Mouse (Mus musculus): ENCODE measurements around the gene Zbtb1. TPM values are rescaled to one million over a fixed set of nuclear protein-coding genes. Genes with fewer than 3 reads are reported as not detected.

The Zbtb1 gene
- polyA plus RNA-seq, 1 experiment = 0.89 TPM

DNA sequence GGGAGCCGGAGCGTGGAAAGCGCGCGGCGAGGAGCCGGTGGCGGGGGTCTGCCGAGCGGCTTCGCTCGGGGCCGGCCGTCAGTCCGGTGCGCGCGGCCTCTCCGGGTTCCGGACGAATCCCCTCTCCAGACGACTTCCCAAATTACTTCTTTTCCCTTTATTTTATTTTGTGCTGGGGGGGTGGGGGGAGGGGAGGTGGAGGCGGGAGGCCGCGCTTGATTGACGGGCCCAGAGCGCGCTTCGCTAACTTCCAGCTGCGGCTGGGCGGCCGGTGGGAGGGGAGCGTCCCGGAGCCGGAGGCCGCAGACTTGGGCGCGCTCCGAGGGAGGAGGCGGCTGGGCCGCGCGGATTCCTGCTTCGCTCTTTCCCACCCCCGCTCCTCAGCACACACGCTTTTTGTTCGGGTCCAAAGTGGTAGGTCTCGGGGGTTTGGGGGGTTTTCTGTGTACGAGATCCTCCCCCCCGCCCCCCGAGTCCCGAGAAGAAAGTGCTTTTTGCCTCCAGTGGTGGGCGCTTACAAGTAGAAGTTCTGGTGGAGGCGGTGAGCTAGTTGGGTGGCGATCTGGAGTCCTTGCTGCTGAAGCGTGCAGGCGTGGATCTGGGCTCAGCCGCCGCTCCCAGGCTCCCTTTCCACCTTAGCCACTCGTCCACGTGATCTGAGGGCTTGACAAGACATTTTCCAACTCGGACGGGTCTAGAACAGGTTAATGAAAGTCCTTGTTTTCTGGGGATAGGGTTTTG, 935 bp downstream of the Zbtb1 start:
- WGBS = under 1% methylated on average over 61 of the region's 63 CpGs
- peak overlapping the region; percentile 95 for H3K4me3 ChIP-seq (ENCODE audit: low read depth, low read length)
- no peaks in the 10 kb centered on the region for H3K36me3 ChIP-seq (ENCODE audit: control insufficient read depth, insufficient read depth, low read length)
- peaks cover 4% of the 10 kb centered on the region; the same call in 1 of the 2 replicates for H3K4me1 ChIP-seq (ENCODE audit: control insufficient read depth, insufficient read depth, insufficient read length, low read length)
- no peak for TF ChIP-seq CTCF (IDR thresholded peaks at IDR 0.05; ENCODE audit: extremely low read depth, insufficient read length, insufficient replicate concordance, low read depth, low read length)
- TF ChIP-seq POLR2A (IDR thresholded peaks at IDR 0.05; ENCODE audit: low read depth, low read length) = peak; percentile 11; the same call in 1 of the 2 replicates
- H3K27ac ChIP-seq (ENCODE audit: insufficient read depth, low read depth, low read length) = peak overlapping the region; percentile 96
- no peaks in the 10 kb centered on the region for H3K27me3 ChIP-seq (ENCODE audit: control insufficient read depth, insufficient read depth, low read length)

DNA sequence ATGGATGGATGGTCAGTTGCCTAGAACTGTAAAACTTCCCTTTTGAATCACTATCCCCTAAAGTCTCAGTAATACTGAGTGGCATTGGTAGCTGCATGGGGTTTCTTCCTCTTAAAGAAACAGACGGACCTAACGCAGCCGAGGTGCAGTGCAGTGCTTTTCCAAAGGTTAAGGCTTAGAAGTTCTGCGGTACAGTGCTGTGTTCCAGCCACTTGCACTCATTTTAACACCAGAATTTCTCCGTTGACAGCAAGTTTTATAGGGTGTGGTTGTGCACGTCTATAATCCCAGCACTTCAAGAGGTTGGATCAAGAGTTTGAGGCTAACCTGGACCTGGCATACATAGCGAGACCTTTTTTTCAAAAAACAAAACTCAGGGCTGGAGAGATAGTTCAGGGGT, 2.0 kb downstream of the Zbtb1 start:
- no peaks in the 10 kb centered on the region for H3K27me3 ChIP-seq (ENCODE audit: control insufficient read depth, insufficient read depth, low read length)
- TF ChIP-seq POLR2A (IDR thresholded peaks at IDR 0.05; ENCODE audit: low read depth, low read length) (no peak), CTCF (IDR thresholded peaks at IDR 0.05; ENCODE audit: extremely low read depth, insufficient read length, insufficient replicate concordance, low read depth, low read length) (no peak)
- 45% methylated on average over 7 of the region's 7 CpGs for WGBS
- peaks cover 7% of the 10 kb centered on the region; the same call in 1 of the 2 replicates for H3K4me1 ChIP-seq (ENCODE audit: control insufficient read depth, insufficient read depth, insufficient read length, low read length)
- H3K36me3 ChIP-seq (ENCODE audit: control insufficient read depth, insufficient read depth, low read length) = no peaks in the 10 kb centered on the region
- H3K4me3 ChIP-seq (ENCODE audit: low read depth, low read length) = no peak overlapping the region
- H3K27ac ChIP-seq (ENCODE audit: insufficient read depth, low read depth, low read length) = no peak overlapping the region

DNA sequence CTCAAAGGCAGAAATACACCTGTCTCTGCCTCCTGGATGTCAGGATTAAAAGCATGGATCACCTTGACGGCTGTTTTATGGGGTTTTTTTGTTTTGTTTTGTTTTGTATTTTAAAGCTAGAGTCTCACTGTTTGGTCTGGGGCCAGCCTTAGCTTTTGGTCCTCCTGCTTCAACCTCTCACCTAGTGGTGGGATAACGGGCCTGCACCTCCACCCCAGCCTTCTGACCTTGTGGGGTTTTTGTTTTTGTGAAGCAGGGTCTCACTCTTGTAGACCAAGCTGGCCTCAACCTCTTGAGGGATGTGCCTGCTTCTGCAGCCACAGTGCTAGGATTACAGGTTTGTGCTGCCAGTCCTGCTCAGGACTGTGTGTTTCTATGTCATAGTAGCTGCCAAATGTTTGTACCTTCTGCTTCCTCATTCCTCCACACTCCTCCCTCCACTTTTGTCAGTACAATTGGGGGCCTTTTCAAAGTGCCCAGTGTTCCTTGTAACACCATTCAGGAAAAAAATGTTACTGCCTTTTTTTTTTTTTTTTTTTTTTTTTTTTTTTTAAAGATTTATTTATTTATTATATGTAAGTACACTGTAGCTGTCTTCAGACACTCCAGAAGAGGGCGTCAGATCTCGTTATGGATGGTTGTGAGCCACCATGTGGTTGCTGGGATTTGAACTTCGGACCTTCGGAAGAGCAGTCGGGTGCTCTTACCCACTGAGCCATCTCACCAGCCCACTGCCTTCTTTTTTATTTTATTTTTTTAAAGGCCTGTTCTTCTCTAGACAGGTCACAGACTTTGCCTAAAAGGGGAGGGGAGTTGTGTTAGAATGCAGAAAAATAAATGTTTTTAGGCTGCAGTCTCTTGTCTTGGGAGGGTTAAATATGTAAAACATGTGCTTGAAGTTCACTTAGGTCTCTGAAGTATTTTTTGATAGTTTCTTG, 3.1 kb downstream of the Zbtb1 start:
- no peak overlapping the region for H3K27ac ChIP-seq (ENCODE audit: insufficient read depth, low read depth, low read length)
- 57% methylated on average over 6 of the region's 7 CpGs for WGBS

DNA sequence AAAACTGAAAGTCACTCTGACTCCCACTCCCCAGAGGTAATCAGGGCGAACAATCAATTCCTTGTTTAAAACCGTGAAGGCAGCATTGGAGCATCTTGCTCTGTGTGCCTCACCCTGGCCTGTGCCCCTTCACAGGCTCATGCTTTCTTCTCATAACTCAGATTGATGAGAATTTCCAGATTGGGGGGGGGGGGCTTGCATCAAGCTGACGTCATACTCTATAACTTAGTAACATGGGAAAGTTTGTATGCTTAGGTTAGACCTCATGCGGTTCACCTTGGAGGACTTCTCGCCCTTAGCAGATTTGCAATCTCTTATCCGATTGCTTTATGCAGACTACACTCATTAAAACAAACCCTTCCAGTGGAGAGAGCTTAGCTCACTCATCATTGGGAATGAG, 3.9 kb downstream of the Zbtb1 start:
- WGBS = 76% methylated on average over 6 of the region's 6 CpGs
- TF ChIP-seq POLR2A (IDR thresholded peaks at IDR 0.05; ENCODE audit: low read depth, low read length) (no peak), CTCF (IDR thresholded peaks at IDR 0.05; ENCODE audit: extremely low read depth, insufficient read length, insufficient replicate concordance, low read depth, low read length) (no peak)

More for the DNA sequence above, 3.1 kb downstream of the Zbtb1 start:
- TF ChIP-seq POLR2A (IDR thresholded peaks at IDR 0.05; ENCODE audit: low read depth, low read length) (no peak), CTCF (IDR thresholded peaks at IDR 0.05; ENCODE audit: extremely low read depth, insufficient read length, insufficient replicate concordance, low read depth, low read length) (no peak; the same call in 1 of the 2 replicates)
- H3K4me3 ChIP-seq (ENCODE audit: low read depth, low read length) = no peak overlapping the region
- no peaks in the 10 kb centered on the region for H3K36me3 ChIP-seq (ENCODE audit: control insufficient read depth, insufficient read depth, low read length)
- H3K27me3 ChIP-seq (ENCODE audit: control insufficient read depth, insufficient read depth, low read length) = no peaks in the 10 kb centered on the region
- peaks cover 7% of the 10 kb centered on the region; the same call in 1 of the 2 replicates for H3K4me1 ChIP-seq (ENCODE audit: control insufficient read depth, insufficient read depth, insufficient read length, low read length)

DNA sequence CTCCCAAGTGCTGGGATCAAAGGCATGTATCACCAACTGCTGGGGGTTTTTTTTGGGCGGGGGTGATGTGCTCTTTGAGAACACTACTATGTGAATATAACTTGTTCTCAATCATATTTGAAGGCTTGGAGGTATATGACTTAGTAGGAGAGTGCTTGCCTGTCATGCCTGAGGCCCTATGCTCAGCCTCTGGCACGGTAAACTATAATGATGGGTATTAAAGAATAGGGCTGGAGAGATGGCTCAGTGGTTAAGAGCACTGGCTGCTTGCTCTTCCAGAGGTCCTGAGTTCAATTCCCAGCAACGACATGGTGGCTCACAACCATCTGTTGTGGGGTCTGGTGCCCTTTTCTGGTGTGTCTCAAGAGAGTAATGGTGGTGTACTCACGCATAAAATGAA, 4.8 kb downstream of the Zbtb1 start:
- Histone ChIP-seq H3K36me3 (ENCODE audit: control insufficient read depth, insufficient read depth, low read length) (no peaks in the 10 kb centered on the region), H3K4me1 (ENCODE audit: control insufficient read depth, insufficient read depth, insufficient read length, low read length) (peaks cover 7% of the 10 kb centered on the region; the same call in 1 of the 2 replicates), H3K27me3 (ENCODE audit: control insufficient read depth, insufficient read depth, low read length) (no peaks in the 10 kb centered on the region), H3K4me3 (ENCODE audit: low read depth, low read length) (no peak overlapping the region), H3K27ac (ENCODE audit: insufficient read depth, low read depth, low read length) (no peak overlapping the region)
- TF ChIP-seq CTCF (IDR thresholded peaks at IDR 0.05; ENCODE audit: extremely low read depth, insufficient read length, insufficient replicate concordance, low read depth, low read length) (no peak), POLR2A (IDR thresholded peaks at IDR 0.05; ENCODE audit: low read depth, low read length) (no peak)
- WGBS = 83% methylated on average over 4 of the region's 4 CpGs

More for the DNA sequence above, 3.9 kb downstream of the Zbtb1 start:
- peaks cover 7% of the 10 kb centered on the region; the same call in 1 of the 2 replicates for H3K4me1 ChIP-seq (ENCODE audit: control insufficient read depth, insufficient read depth, insufficient read length, low read length)
- H3K4me3 ChIP-seq (ENCODE audit: low read depth, low read length) = no peak overlapping the region
- H3K27me3 ChIP-seq (ENCODE audit: control insufficient read depth, insufficient read depth, low read length) = no peaks in the 10 kb centered on the region
- H3K36me3 ChIP-seq (ENCODE audit: control insufficient read depth, insufficient read depth, low read length) = no peaks in the 10 kb centered on the region
- H3K27ac ChIP-seq (ENCODE audit: insufficient read depth, low read depth, low read length) = no peak overlapping the region

DNA sequence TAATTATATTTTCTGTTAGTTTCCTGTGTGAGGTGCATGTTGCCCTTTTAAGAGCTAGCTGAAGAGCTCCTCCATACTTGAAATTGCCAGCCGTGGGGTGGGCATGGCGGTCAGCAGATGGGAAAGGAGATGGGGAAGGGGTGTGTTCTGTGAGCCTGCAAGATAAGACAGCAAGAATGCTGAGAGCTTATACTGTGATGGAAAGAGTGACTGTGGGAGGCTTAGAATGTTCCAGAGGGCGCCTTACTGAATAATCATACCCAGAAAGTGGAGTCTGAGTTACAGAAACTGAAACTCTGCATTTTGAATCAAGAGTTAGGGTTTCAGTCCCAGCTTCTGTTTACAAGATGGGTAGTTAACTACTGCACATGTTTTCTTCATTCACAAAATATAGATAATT, 5.4 kb downstream of the Zbtb1 start:
- Histone ChIP-seq H3K4me3 (ENCODE audit: low read depth, low read length) (no peak overlapping the region), H3K4me1 (ENCODE audit: control insufficient read depth, insufficient read depth, insufficient read length, low read length) (peaks cover 7% of the 10 kb centered on the region; the same call in 1 of the 2 replicates), H3K27ac (ENCODE audit: insufficient read depth, low read depth, low read length) (no peak overlapping the region), H3K36me3 (ENCODE audit: control insufficient read depth, insufficient read depth, low read length) (no peaks in the 10 kb centered on the region), H3K27me3 (ENCODE audit: control insufficient read depth, insufficient read depth, low read length) (no peaks in the 10 kb centered on the region)
- 82% methylated on average over 3 of the region's 3 CpGs for WGBS
- TF ChIP-seq POLR2A (IDR thresholded peaks at IDR 0.05; ENCODE audit: low read depth, low read length) (no peak), CTCF (IDR thresholded peaks at IDR 0.05; ENCODE audit: extremely low read depth, insufficient read length, insufficient replicate concordance, low read depth, low read length) (no peak)

Measured in small intestine, adult 2 months (tissue).